Mouse (Mus musculus): ENCODE measurements around the gene Rarres1.

Gene Rarres1

GRCm38 (mm10) chr3:67496310-67496709 lies 19.0 kb downstream of the Rarres1 start:
- in situ Hi-C loops (cut with MboI; ENCODE audit: low sequenced_read_pairs) = no loop called here

GRCm38 (mm10) chr3:67493132-67493531 lies 22.2 kb downstream of the Rarres1 start:
- in situ Hi-C loops (cut with MboI; ENCODE audit: low sequenced_read_pairs) = no loop called here

GRCm38 (mm10) chr3:67492086-67492869 lies 23.0 kb downstream of the Rarres1 start:
- in situ Hi-C loops (cut with MboI; ENCODE audit: low sequenced_read_pairs) = no loop called here

GRCm38 (mm10) chr3:67490156-67490555 lies 25.2 kb downstream of the Rarres1 start:
- in situ Hi-C loops (cut with MboI; ENCODE audit: low sequenced_read_pairs) = no loop called here

GRCm38 (mm10) chr3:67485233-67485632 lies 30.1 kb downstream of the Rarres1 start:
- in situ Hi-C loops (cut with MboI; ENCODE audit: low sequenced_read_pairs) = no loop called here

- in situ Hi-C loops (cut with MboI; ENCODE audit: low sequenced_read_pairs) = no loop called here
Measured at GRCm38 (mm10) chr3:67482400-67482799, 32.9 kb downstream of the Rarres1 start.

GRCm38 (mm10) chr3:67479806-67480205 lies 35.5 kb downstream of the Rarres1 start:
- in situ Hi-C loops (cut with MboI; ENCODE audit: low sequenced_read_pairs) = no loop called here

- in situ Hi-C loops (cut with MboI; ENCODE audit: low sequenced_read_pairs) = no loop called here
Measured at GRCm38 (mm10) chr3:67473438-67473837, 41.9 kb downstream of the Rarres1 start.

GRCm38 (mm10) chr3:67471408-67472127 lies 43.8 kb downstream of the Rarres1 start:
- in situ Hi-C loops (cut with MboI; ENCODE audit: low sequenced_read_pairs) = no loop called here

- in situ Hi-C loops (cut with MboI; ENCODE audit: low sequenced_read_pairs) = no loop called here
Measured at GRCm38 (mm10) chr3:67467281-67467680, 48.0 kb downstream of the Rarres1 start.

GRCm38 (mm10) chr3:67466576-67466975 lies 48.7 kb downstream of the Rarres1 start:
- in situ Hi-C loops (cut with MboI; ENCODE audit: low sequenced_read_pairs) = no loop called here

- in situ Hi-C loops (cut with MboI; ENCODE audit: low sequenced_read_pairs) = no loop called here
Measured at GRCm38 (mm10) chr3:67463450-67464372, 51.6 kb downstream of the Rarres1 start, which contains the start of gene Lxn. Lxn (minus strand) TSS chr3:67463926.

- in situ Hi-C loops (cut with MboI; ENCODE audit: low sequenced_read_pairs) = no loop called here
Measured at GRCm38 (mm10) chr3:67463001-67463400, 52.3 kb downstream of the Rarres1 start.

GRCm38 (mm10) chr3:67462578-67462977 lies 52.7 kb downstream of the Rarres1 start:
- in situ Hi-C loops (cut with MboI; ENCODE audit: low sequenced_read_pairs) = no loop called here

GRCm38 (mm10) chr3:67462015-67462414 lies 53.3 kb downstream of the Rarres1 start:
- in situ Hi-C loops (cut with MboI; ENCODE audit: low sequenced_read_pairs) = no loop called here

- in situ Hi-C loops (cut with MboI; ENCODE audit: low sequenced_read_pairs) = no loop called here
Measured at GRCm38 (mm10) chr3:67459881-67460280, 55.4 kb downstream of the Rarres1 start.

GRCm38 (mm10) chr3:67450601-67451210 lies 64.6 kb downstream of the Rarres1 start:
- in situ Hi-C loops (cut with MboI; ENCODE audit: low sequenced_read_pairs) = no loop called here

GRCm38 (mm10) chr3:67449660-67450059 lies 65.7 kb downstream of the Rarres1 start:
- in situ Hi-C loops (cut with MboI; ENCODE audit: low sequenced_read_pairs) = no loop called here

GRCm38 (mm10) chr3:67447143-67447542 lies 68.2 kb downstream of the Rarres1 start:
- in situ Hi-C loops (cut with MboI; ENCODE audit: low sequenced_read_pairs) = no loop called here

- in situ Hi-C loops (cut with MboI; ENCODE audit: low sequenced_read_pairs) = no loop called here
Measured at GRCm38 (mm10) chr3:67434011-67434410, 81.3 kb downstream of the Rarres1 start.

GRCm38 (mm10) chr3:67429999-67430380 lies 85.3 kb downstream of the Rarres1 start, which contains the start of gene Gfm1:
Gfm1 (plus strand) TSS chr3:67430096.
- in situ Hi-C loops (cut with MboI; ENCODE audit: low sequenced_read_pairs) = no loop called here

All from CH12F3 (cell line).